Mouse (Mus musculus) Muller cell, postnatal 12 days (primary cell): ENCODE results near the gene Icam5.
"Not testable (repeated sequence)": the region's sequence is repeated elsewhere in the genome, so short reads cannot be mapped to it uniquely, and the experiment has no call there.

Source experiments
- DNase-seq: peaks from one replicate; pipeline ENCODE4 v3.0.0-alpha.2; 2015; ENCODE audit errors: inconsistent ontology term

The Icam5 gene

DNA sequence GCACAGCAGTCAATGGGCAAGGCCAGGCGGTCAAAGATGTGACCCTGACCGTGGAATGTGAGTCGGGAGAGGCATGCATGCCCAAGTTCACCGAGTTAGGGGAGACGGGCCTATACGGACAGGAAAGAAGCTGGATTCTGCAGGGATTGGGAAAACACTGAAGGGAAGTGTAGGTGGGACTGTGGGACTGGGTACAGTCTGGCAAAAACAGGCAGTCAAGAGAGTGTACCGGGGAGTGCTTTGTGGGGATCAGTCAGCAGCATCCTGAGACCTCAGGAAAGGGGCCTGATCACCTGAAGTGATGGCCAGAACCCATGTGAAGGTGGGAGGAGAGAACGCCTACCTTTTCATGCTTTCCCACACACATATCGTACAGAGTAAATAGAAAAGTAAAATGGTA, 3.7 kb downstream of the Icam5 start:
- DNase-seq, result no peak

DNA sequence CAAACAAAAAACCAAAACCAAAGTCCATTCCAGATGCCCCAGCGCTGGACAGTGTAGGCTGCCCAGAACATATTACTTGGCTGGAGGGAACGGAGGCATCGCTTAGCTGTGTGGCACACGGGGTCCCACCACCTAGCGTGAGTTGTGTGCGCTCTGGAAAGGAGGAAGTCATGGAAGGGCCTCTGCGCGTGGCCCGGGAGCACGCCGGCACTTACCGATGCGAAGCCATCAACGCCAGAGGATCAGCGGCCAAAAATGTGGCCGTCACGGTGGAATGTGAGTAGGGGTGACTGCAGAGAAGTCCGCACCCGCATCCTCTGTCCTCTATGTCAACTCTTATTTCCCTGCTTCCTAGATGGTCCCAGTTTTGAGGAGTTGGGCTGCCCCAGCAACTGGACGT, 4.3 kb downstream of the Icam5 start:
- no peak for DNase-seq

DNA sequence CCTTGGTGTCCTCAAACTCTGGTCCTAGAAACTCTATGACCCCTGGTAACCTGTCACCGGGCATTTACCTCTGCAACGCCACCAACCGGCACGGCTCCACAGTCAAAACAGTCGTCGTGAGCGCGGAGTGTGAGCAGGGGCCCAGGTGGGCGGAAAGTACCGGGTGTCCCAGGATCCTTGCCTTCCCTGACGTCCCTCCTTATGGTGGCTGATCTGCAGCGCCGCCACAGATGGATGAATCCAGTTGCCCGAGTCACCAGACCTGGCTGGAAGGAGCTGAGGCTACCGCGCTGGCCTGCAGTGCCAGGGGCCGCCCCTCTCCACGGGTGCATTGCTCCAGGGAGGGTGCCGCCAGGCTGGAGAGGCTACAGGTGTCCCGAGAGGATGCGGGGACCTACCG, 4.8 kb downstream of the Icam5 start:
- no peak for DNase-seq

- DNase-seq, result peak; percentile 76
These were observed 5.6 kb downstream of the Icam5 start for GRCm38 (mm10) chr9:21037481-21037891.

GRCm38 (mm10) chr9:21039779-21040178, 7.9 kb downstream of the Icam5 start:
- no peak for DNase-seq

GRCm38 (mm10) chr9:21041308-21041707, 9.4 kb downstream of the Icam5 start:
- no peak for DNase-seq

DNA sequence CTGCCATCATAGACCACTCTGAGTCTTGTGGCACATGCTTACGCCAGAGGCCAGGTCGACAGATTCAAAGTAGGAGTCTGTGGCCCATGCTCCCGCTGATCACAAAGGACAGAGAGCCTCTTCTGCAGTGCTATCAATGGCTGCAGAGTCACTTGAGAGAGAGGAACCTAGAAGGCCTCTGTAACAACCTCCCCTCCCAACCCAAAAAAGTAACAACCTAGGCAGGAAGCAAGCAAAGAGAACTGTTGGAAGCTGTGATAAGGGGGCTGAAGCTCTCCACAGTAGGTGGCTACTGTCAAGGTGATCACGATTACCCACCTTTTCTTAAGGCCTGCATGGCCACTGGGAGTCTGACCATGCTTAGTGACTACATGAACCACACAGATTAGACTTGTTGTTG, 11.7 kb downstream of the Icam5 start:
- DNase-seq, result no peak

DNA sequence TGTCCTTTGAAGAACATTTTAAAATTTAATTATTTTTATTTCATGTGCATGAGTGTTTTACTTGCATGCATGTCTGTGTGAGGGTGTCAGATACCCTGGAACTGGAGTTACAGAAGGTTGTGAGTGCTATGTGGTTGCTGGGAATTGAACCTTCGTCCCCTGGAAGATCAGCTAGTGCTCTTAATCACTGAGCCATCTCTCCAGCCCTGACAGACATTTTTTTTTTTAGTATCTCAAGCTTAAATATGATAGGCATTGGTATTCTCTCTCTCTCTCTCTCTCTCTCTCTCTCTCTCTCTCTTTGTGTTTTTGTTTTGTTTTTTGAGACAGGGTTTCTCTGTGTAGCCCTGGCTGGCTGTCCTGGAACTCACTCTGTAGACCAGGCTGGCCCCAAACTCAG, 12.9 kb downstream of the Icam5 start:
- not testable (repeated sequence) for DNase-seq

- no peak for DNase-seq
These were observed 13.4 kb downstream of the Icam5 start for GRCm38 (mm10) chr9:21045235-21045634.

DNA sequence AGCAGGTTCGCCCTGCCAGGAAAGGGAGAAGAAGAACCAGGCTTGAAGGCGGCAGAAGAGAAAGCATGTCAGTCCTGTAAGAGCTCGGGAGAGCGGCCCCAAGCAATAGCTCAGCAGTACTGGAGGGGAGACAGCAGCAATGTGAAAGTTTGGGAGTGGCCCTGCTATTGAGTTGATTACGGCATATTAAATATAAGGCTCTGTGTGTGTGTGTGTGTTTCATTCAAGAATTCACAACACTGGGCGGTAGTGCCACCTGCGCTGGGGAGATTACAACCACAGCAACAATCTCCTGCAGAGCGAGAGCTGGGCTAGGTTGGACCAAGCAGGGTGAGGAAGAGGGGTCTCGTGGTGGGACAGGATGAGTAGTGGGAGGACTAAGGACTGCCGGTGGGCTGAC, 19.7 kb downstream of the Icam5 start:
- no peak for DNase-seq

DNA sequence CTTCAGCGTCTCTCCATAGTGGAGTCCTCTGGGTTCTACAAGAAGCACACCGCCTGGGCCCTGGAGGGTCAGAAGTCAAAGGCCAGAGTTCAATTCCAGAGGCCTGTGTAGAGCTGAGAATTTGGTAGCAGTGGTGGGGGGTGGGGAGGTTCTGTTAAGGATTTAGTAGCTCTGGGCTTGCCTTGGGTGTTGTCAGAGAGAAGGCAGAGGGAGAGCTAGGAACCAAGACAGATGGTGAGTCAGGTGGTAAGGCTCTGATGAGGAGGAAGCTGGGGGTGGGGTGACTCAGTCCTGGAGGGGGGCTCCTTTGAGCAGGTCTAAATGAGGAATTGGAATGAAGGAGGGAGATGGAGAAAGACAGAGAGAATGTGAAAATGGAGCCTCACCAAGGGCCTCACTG, 31.1 kb downstream of the Icam5 start:
- DNase-seq, result no peak

GRCm38 (mm10) chr9:21067006-21067684, 35.3 kb downstream of the Icam5 start, which contains the start of gene Zglp1:
Gene Zglp1 (minus strand): TSS chr9:21067093.
- no peak for DNase-seq

DNA sequence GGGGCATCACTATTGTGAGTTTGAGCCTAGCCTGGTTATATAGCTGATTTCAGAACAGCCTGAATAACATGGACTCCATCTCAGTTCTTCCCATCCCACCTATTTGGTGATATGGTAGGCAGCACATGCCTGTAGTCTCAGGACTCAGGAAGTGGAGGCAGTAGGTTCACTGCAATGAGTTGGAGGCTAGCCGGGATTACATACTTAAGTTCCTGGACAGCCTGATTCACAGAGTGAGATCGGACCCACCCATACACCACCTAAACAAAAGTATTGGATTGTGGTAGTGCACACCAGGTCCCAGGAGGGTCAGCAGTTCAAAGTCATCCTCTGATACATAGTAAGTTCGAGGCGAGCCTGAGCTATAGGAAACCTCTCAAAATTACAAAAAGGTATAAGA, 40.8 kb downstream of the Icam5 start:
- DNase-seq, result peak; percentile 20

- DNase-seq, result peak; percentile 81
These were observed 41.4 kb downstream of the Icam5 start, which contains the start of the genes Gm49373 and Fdx1l for GRCm38 (mm10) chr9:21073044-21073840. Gene Gm49373 (minus strand): TSS chr9:21073096. Gene Fdx1l (minus strand): TSS chr9:21073614.

- no peak for DNase-seq
These were observed 42.3 kb downstream of the Icam5 start for GRCm38 (mm10) chr9:21074173-21074572.

DNA sequence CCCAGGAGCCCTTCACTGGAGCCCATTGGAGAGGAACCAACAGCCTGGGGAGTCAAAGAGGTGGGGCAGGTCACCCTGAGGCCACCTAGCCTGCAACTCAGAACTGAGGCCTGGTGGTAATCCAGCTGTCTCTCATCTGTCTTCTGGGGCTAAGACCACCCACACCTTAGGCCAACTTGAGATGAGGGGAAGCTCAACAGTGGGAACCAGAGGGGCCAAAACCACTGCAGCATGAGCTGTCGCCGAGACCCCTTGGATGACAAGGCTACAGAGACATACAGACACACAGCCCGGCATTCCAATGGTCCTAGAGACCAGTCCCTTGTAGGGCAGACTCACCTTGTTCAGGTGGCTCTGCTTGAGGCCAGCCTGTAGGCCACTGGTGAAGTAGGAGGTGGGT, 43.8 kb downstream of the Icam5 start:
- no peak for DNase-seq

DNA sequence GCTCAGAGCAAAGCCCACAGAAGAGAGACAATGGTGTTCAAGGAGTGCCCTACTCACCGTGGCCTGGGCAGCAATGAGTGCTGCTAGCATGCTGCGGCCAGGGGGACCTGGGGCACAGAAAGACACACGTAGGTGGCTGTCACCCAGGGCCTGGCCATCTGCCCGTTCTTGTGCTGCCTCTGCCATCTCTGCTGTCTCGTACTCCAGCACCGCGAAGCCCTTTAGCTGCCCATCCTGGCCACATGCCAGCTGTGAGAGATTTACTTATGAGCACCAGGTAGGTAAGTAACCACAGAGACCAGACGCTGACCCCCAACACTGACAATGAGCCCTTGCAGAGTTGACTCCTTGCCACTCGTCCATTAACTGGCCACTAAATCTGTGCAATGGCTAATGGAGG, 49.3 kb downstream of the Icam5 start:
- no peak for DNase-seq

- no peak for DNase-seq
These were observed 51.5 kb downstream of the Icam5 start for GRCm38 (mm10) chr9:21083324-21083723.
